Mouse (Mus musculus) forebrain, embryonic 13.5 days (tissue): ENCODE results near the gene Smarcd3. TPM values are rescaled to one million over a fixed set of nuclear protein-coding genes. Genes with fewer than 3 reads are reported as not detected.

ENCODE experiments used
- microRNA counts: library from miRNA; unstranded; fragments of <30 nt; microRNA quantifications from one replicate; lab custom pipeline; 2016
- microRNA-seq: library from miRNA; unstranded; fragments of <30 nt; microRNA quantifications from one replicate; pipeline ENCODE4, GENCODE M21; 2016
- polyA plus RNA-seq: library from polyadenylated mRNA; unstranded; fragments of >200 nt; fragmentation: Nextera tagmentation; extraction: Ambion mirVana; gene quantifications from 2 replicates; pipeline ENCODE4 v1.2.1, GENCODE M21; 2015

Smarcd3 gene
- polyA plus RNA-seq, 1 experiment from 2014 or later = 114 TPM

MicroRNAs within 50 kb of the gene (microRNA counts, 519-probe panel; counts per million panel counts)
- 177 counts per million, percentile 53 among the panel's probes with 10 or more counts for microRNA mmu-miR-671-3p (lab: Ali Mortazavi, UCI)
- microRNA mmu-miR-671-5p (lab: Ali Mortazavi, UCI) = 177 counts per million, percentile 53 among the panel's probes with 10 or more counts

Small RNAs within 50 kb of the gene (microRNA-seq; reads per million reads assigned to microRNA genes)
- gene Mir671 = 472 reads per million, percentile 70 among the genes with 10 or more reads in this experiment

Other genes starting within 250 kb of the Smarcd3 start
- gene Atg9b, start 232.3 kb downstream of the Smarcd3 start, polyA plus RNA-seq = 0.52 and 0.57 TPM in 2 replicates
- 39.0 and 48.1 TPM in 2 replicates for gene Abcb8, start 230.7 kb downstream of the Smarcd3 start, polyA plus RNA-seq
- 0.24 TPM in 1 of 2 replicates, not detected in the other for gene Asic3, start 211.0 kb downstream of the Smarcd3 start, polyA plus RNA-seq
- gene Cdk5, start 200.9 kb downstream of the Smarcd3 start, polyA plus RNA-seq = 80.7 and 84.0 TPM in 2 replicates
- 19.5 and 23.3 TPM in 2 replicates for gene Slc4a2, start 200.6 kb downstream of the Smarcd3 start, polyA plus RNA-seq
- 85.3 and 86.9 TPM in 2 replicates for gene Fastk, start 179.1 kb downstream of the Smarcd3 start, polyA plus RNA-seq
- 32.5 and 35.4 TPM in 2 replicates for gene Tmub1, start 176.6 kb downstream of the Smarcd3 start, polyA plus RNA-seq
- gene Agap3, start 172.2 kb downstream of the Smarcd3 start, polyA plus RNA-seq = 38.0 and 39.2 TPM in 2 replicates
- 0.90 and 0.97 TPM in 2 replicates for gene Gbx1, start 97.2 kb downstream of the Smarcd3 start, polyA plus RNA-seq
- 0.06 and 0.15 TPM in 2 replicates for gene Asb10, start 83.4 kb downstream of the Smarcd3 start, polyA plus RNA-seq
- 0.62 TPM in 2 replicates for gene 4931409K22Rik, start 67.6 kb downstream of the Smarcd3 start, polyA plus RNA-seq
- 117 and 124 TPM in 2 replicates for gene Abcf2, start 46.9 kb downstream of the Smarcd3 start, polyA plus RNA-seq
- 15.0 and 17.2 TPM in 2 replicates for gene Chpf2, start 37.7 kb downstream of the Smarcd3 start, polyA plus RNA-seq
- 40.5 and 40.9 TPM in 2 replicates for gene Nub1, start 61.1 kb upstream of the Smarcd3 start, polyA plus RNA-seq
- gene Wdr86, start 106.3 kb upstream of the Smarcd3 start, polyA plus RNA-seq = 2.6 and 3.0 TPM in 2 replicates
- gene Crygn, start 133.6 kb upstream of the Smarcd3 start, polyA plus RNA-seq = not detected in 2 replicates
- gene Rheb, start 218.2 kb upstream of the Smarcd3 start, polyA plus RNA-seq = 232 and 237 TPM in 2 replicates